ENCODE assay signal across 9 mouse cellular contexts in the genomic region with DNA sequence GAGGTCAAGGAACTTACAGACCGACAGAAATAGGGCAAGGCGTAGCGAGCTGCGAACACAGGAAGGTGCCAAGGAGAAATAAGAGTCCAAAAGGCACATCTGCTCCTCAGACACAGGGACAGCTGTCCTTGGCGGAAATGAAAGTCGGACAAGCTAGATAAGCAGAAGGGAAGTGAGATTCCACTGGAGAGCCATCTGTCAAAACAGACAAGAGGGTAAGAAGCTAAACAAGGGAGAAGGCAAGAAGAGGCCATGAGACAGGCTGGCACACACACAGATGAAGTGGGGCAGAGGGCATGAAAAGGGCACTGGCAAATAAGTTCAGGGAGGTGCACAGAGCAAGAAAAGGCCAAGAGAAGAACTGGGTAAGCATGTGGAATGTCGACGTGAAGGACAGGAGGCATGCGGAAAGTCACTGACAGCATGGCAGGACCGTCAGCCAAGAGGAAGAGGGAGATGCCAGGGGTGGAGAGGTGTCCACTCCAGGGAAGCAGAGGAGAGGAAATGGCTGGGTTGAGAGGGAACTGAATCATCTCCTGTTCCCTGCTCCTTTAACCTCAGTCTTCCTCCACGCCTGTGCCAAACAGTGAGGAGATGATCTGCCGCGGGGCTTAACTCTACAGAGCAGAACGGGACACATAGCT.
DNase-seq lines count a peak whose midpoint lies in the region; ATAC-seq lines count a peak whose summit lies in the region.
"Had no signal": no experiment of that assay in that cellular context is flagged by ENCODE, and none has a peak within 500 bp of the region (broad histone marks: within the 10 kb centered on the region; RNA-seq: fewer than 3 reads in every experiment).

No protein-coding gene starts in this region.

- H3K4me2 ChIP-seq in embryonic facial prominence, embryonic 14.5 days (ENCODE audit: low read depth, low read length): no peak overlapping the region
- H3K4me2 ChIP-seq in heart, embryonic 11.5 days: 0 out of 2 replicates have a peak overlapping the region, but pooled peaks have one; percentile 9
- no peak overlapping the region for H3K4me2 ChIP-seq in forebrain, embryonic 11.5 days (ENCODE audit: low read depth, low read length, severe bottlenecking)
- H3K4me2 ChIP-seq in forebrain, embryonic 14.5 days (ENCODE audit: low read length): no peak overlapping the region

- peak; percentile 22 for DNase-seq in embryonic facial prominence, embryonic 14.5 days (ENCODE audit: low spot score)
- no peak for DNase-seq in embryonic facial prominence, embryonic 10.5 days (ENCODE audit: low spot score)
- DNase-seq in adrenal gland, adult 18-20 months (ENCODE audit: low spot score in 2 of 2): peak; percentile 17 to 23
- DNase-seq in kidney, postnatal 36 days: peak; percentile 57 to 70
- no peak for DNase-seq in forebrain, embryonic 11.5 days (ENCODE audit: low spot score)
- no peak for DNase-seq in forebrain, embryonic 14.5 days (ENCODE audit: low spot score)

- no peaks in the 10 kb centered on the region for H3K27me3 ChIP-seq in embryonic facial prominence, embryonic 14.5 days (replicated peaks; ENCODE audit: control insufficient read depth, insufficient read depth, low read length)
- no peaks in the 10 kb centered on the region for H3K27me3 ChIP-seq in embryonic facial prominence, embryonic 10.5 days (replicated peaks; ENCODE audit: low read depth, poor library complexity, severe bottlenecking)
- H3K27me3 ChIP-seq in heart, embryonic 11.5 days (ENCODE audit: control insufficient read depth, insufficient read depth, low read length): no peaks in the 10 kb centered on the region
- H3K27me3 ChIP-seq in forebrain, embryonic 11.5 days (ENCODE audit: control insufficient read depth, insufficient read depth, low read length): no peaks in the 10 kb centered on the region
- H3K27me3 ChIP-seq in forebrain, embryonic 14.5 days (replicated peaks; ENCODE audit: control insufficient read depth, insufficient read depth, low read length): no peaks in the 10 kb centered on the region

- H3K27ac ChIP-seq in embryonic facial prominence, embryonic 14.5 days (replicated peaks; ENCODE audit: low read depth, low read length): no peak overlapping the region
- no peak overlapping the region for H3K27ac ChIP-seq in embryonic facial prominence, embryonic 10.5 days (replicated peaks)
- H3K27ac ChIP-seq in heart, embryonic 11.5 days (ENCODE audit: low read depth, low read length): no peak overlapping the region
- no peak overlapping the region for H3K27ac ChIP-seq in forebrain, embryonic 11.5 days (ENCODE audit: low read depth, low read length)
- no peak overlapping the region for H3K27ac ChIP-seq in forebrain, embryonic 14.5 days (ENCODE audit: low read depth, low read length)

- no peaks in the 10 kb centered on the region for H3K36me3 ChIP-seq in embryonic facial prominence, embryonic 14.5 days (ENCODE audit: control insufficient read depth, insufficient read depth, low read length)
- H3K36me3 ChIP-seq in embryonic facial prominence, embryonic 10.5 days (replicated peaks): no peaks in the 10 kb centered on the region
- H3K36me3 ChIP-seq in heart, embryonic 11.5 days (ENCODE audit: control insufficient read depth, insufficient read depth, low read length): no peaks in the 10 kb centered on the region
- H3K36me3 ChIP-seq in forebrain, embryonic 11.5 days (ENCODE audit: control insufficient read depth, insufficient read depth, low read length): no peaks in the 10 kb centered on the region
- no peaks in the 10 kb centered on the region for H3K36me3 ChIP-seq in forebrain, embryonic 14.5 days (ENCODE audit: control insufficient read depth, insufficient read depth, low read length)

- ATAC-seq in embryonic facial prominence, embryonic 14.5 days (ENCODE audit: low read depth): 0 out of 2 replicates have a peak, but pooled peaks have one; percentile 44
- ATAC-seq in heart, embryonic 11.5 days (replicated peaks; ENCODE audit: insufficient number of reproducible peaks, low FRiP score, low TSS enrichment): peak; percentile 60
- peak; percentile 28; the same call in 1 of the 2 replicates for ATAC-seq in monocyte, adult 5-6 weeks (replicated peaks; ENCODE audit: insufficient number of reproducible peaks, low FRiP score, low TSS enrichment, poor library complexity, severe bottlenecking)
- ATAC-seq in forebrain, embryonic 11.5 days (replicated peaks; ENCODE audit: low FRiP score): no peak
- no peak for ATAC-seq in forebrain, embryonic 14.5 days

- H3K9me3 ChIP-seq in embryonic facial prominence, embryonic 14.5 days (ENCODE audit: control insufficient read depth, low read length): no peaks in the 10 kb centered on the region
- no peaks in the 10 kb centered on the region for H3K9me3 ChIP-seq in embryonic facial prominence, embryonic 10.5 days
- H3K9me3 ChIP-seq in heart, embryonic 11.5 days (replicated peaks; ENCODE audit: control insufficient read depth, low read length): no peaks in the 10 kb centered on the region
- H3K9me3 ChIP-seq in forebrain, embryonic 11.5 days (ENCODE audit: control insufficient read depth, low read length): no peaks in the 10 kb centered on the region
- no peaks in the 10 kb centered on the region for H3K9me3 ChIP-seq in forebrain, embryonic 14.5 days (replicated peaks; ENCODE audit: control insufficient read depth, low read length)

- no peak overlapping the region for H3K9ac ChIP-seq in embryonic facial prominence, embryonic 14.5 days (ENCODE audit: low read depth, low read length)
- H3K9ac ChIP-seq in heart, embryonic 11.5 days (ENCODE audit: low read depth, low read length): no peak overlapping the region
- H3K9ac ChIP-seq in forebrain, embryonic 11.5 days (ENCODE audit: low read length): no peak overlapping the region
- H3K9ac ChIP-seq in forebrain, embryonic 14.5 days (ENCODE audit: low read length): no peak overlapping the region

- H3K4me1 ChIP-seq in embryonic facial prominence, embryonic 14.5 days (ENCODE audit: control insufficient read depth, insufficient read depth, low read length): no peaks in the 10 kb centered on the region
- H3K4me1 ChIP-seq in embryonic facial prominence, embryonic 10.5 days: no peaks in the 10 kb centered on the region
- H3K4me1 ChIP-seq in heart, embryonic 11.5 days (ENCODE audit: control insufficient read depth, insufficient read depth, low read length): no peaks in the 10 kb centered on the region; the same call in 1 of the 2 replicates
- H3K4me1 ChIP-seq in forebrain, embryonic 11.5 days (replicated peaks; ENCODE audit: control insufficient read depth, insufficient read depth, low read length): no peaks in the 10 kb centered on the region
- H3K4me1 ChIP-seq in forebrain, embryonic 14.5 days (ENCODE audit: control insufficient read depth, insufficient read depth, low read length): no peaks in the 10 kb centered on the region

- no peak overlapping the region for H3K4me3 ChIP-seq in embryonic facial prominence, embryonic 14.5 days (ENCODE audit: low read depth, low read length)
- no peak overlapping the region for H3K4me3 ChIP-seq in embryonic facial prominence, embryonic 10.5 days
- no peak overlapping the region for H3K4me3 ChIP-seq in heart, embryonic 11.5 days (ENCODE audit: low read depth, low read length)
- H3K4me3 ChIP-seq in forebrain, embryonic 11.5 days (ENCODE audit: low read depth, low read length): no peak overlapping the region
- H3K4me3 ChIP-seq in forebrain, embryonic 14.5 days (ENCODE audit: low read depth, low read length): no peak overlapping the region
- H3K4me3 ChIP-seq: erythroblast, embryonic 14.5 days had no signal

- WGBS in embryonic facial prominence, embryonic 14.5 days: 64% methylated on average over 14 of the region's 14 CpGs
- 80% methylated on average over 14 of the region's 14 CpGs for WGBS in embryonic facial prominence, embryonic 10.5 days
- WGBS in heart, embryonic 11.5 days (ENCODE audit: insufficient replicate concordance): 42% methylated on average over 14 of the region's 14 CpGs
- WGBS in forebrain, embryonic 11.5 days: 86% methylated on average over 14 of the region's 14 CpGs
- 89% methylated on average over 14 of the region's 14 CpGs for WGBS in forebrain, embryonic 14.5 days

Comparison
In these comparisons a context has a peak if more than half of its experiments do, and no peak if none do; other contexts are left out.
1. DNase-seq: peak in embryonic facial prominence, embryonic 14.5 days (single experiment), adrenal gland, adult 18-20 months (2 of 2) and kidney, postnatal 36 days (2 of 2); none in embryonic facial prominence, embryonic 10.5 days (single experiment), forebrain, embryonic 11.5 days (single experiment) and forebrain, embryonic 14.5 days (single experiment).
2. ATAC-seq: peak in embryonic facial prominence, embryonic 14.5 days (single experiment), heart, embryonic 11.5 days (single experiment) and monocyte, adult 5-6 weeks (single experiment); none in forebrain, embryonic 11.5 days (single experiment) and forebrain, embryonic 14.5 days (single experiment).